Comparison of ENCODE assay signal across 8 mouse cellular contexts in the genomic region with DNA sequence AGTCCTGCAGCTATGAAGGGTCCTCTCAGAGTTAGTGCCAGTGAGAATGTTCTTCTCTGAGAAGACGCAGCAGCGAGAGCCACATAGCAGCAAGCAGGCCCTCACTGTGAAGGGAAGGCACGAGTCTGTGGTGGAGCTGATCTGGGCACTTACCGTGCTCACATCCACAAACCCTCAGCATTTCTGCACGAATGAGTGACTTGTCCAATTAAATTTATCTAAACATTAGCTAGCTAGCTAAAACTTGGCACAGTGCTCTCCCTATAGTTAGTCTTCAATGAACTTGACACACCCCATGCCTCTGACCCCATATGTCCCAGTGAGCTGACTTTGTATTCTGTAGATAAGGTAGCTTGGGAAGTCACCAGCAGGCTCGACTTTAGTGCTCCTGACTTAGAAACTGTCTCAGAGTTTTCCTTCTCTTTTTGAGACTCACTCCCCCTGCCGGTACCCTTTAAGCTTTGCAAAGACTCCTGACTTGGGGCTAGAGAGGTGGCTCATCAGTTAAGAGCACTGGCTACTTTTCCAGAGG. TPM values are rescaled to one million over a fixed set of nuclear protein-coding genes. Genes with fewer than 3 reads are reported as not detected.
DNase-seq lines count a peak whose midpoint lies in the region; ATAC-seq and TF ChIP-seq lines count a peak whose summit lies in the region.

No protein-coding gene starts in this region.

- in situ Hi-C loops in Patski (cut with MboI; ENCODE audit: low pct_unique_long_range_greater_than_20kb): loop anchor here (5.0 to 25.0 kb wide), 3 partner anchors 96 to 1321 kb away; a partner anchor contains a TSS

- peaks cover 0 to 5% of the 10 kb centered on the region in 2 experiments; a peak in 1 of 4 replicates for H3K4me1 ChIP-seq in MEL (ENCODE audit: control insufficient read depth in 1 of 2, insufficient read depth in 2 of 2, low read length in 2 of 2)
- H3K4me1 ChIP-seq in intestine, embryonic 15.5 days (replicated peaks): peaks cover 18% of the 10 kb centered on the region; the same call in 1 of the 2 replicates
- peaks cover 4% of the 10 kb centered on the region for H3K4me1 ChIP-seq in liver, embryonic 16.5 days (ENCODE audit: control insufficient read depth, low read depth, low read length)
- H3K4me1 ChIP-seq in hindbrain, embryonic 11.5 days (replicated peaks; ENCODE audit: control insufficient read depth, insufficient read depth, low read length): no peaks in the 10 kb centered on the region

- WGBS in intestine, embryonic 15.5 days: 46% methylated on average over 7 of the region's 7 CpGs
- WGBS in liver, embryonic 16.5 days (ENCODE audit: insufficient replicate concordance): 57% methylated on average over 7 of the region's 7 CpGs
- WGBS in hindbrain, embryonic 11.5 days: 85% methylated on average over 7 of the region's 7 CpGs

- H3K9me3 ChIP-seq in MEL (replicated peaks; ENCODE audit: insufficient read depth, low read length): no peaks in the 10 kb centered on the region
- H3K9me3 ChIP-seq in intestine, embryonic 15.5 days: no peaks in the 10 kb centered on the region
- H3K9me3 ChIP-seq in liver, embryonic 16.5 days (replicated peaks; ENCODE audit: control insufficient read depth, low read length): no peaks in the 10 kb centered on the region
- no peaks in the 10 kb centered on the region for H3K9me3 ChIP-seq in hindbrain, embryonic 11.5 days (ENCODE audit: control insufficient read depth, low read length)

- no peak overlapping the region for H3K4me2 ChIP-seq in intestine, embryonic 15.5 days (replicated peaks)
- no peak overlapping the region for H3K4me2 ChIP-seq in liver, embryonic 16.5 days (ENCODE audit: low read depth, low read length)
- no peak overlapping the region for H3K4me2 ChIP-seq in hindbrain, embryonic 11.5 days (replicated peaks; ENCODE audit: low read depth, low read length)

- peak; percentile 60 for ATAC-seq in Patski
- ATAC-seq in intestine, embryonic 15.5 days: peak; percentile 66
- ATAC-seq in liver, embryonic 16.5 days (ENCODE audit: low read depth): peak; percentile 41
- ATAC-seq in granulocyte monocyte progenitor cell, adult 5-6 weeks (replicated peaks; ENCODE audit: poor library complexity, severe bottlenecking): no peak
- no peak for ATAC-seq in hindbrain, embryonic 11.5 days (ENCODE audit: low FRiP score)

- TF ChIP-seq CTCF in MEL (IDR thresholded peaks at IDR 0.05 in 2 of 3, conservative IDR thresholded peaks at IDR 0.05 in 1 of 3; ENCODE audit: control insufficient read depth in 1 of 3, insufficient read depth in 1 of 3, low read depth in 2 of 3, low read length in 3 of 3, poor library complexity in 1 of 3, severe bottlenecking in 1 of 3): peak; percentile 18 to 58 (median 19); a peak in 3 of 6 replicates
- peak; percentile 62 for TF ChIP-seq CTCF in Patski (IDR thresholded peaks at IDR 0.05)

- H3K9ac ChIP-seq in MEL (ENCODE audit: control insufficient read depth, low read depth, low read length, poor library complexity, severe bottlenecking): no peak overlapping the region
- no peak overlapping the region for H3K9ac ChIP-seq in intestine, embryonic 15.5 days
- no peak overlapping the region for H3K9ac ChIP-seq in liver, embryonic 16.5 days (ENCODE audit: low read depth, low read length)
- no peak overlapping the region for H3K9ac ChIP-seq in hindbrain, embryonic 11.5 days (ENCODE audit: low read depth, low read length)

- no peak overlapping the region; the same call in 1 of the 2 replicates for H3K27ac ChIP-seq in MEL (ENCODE audit: control insufficient read depth, low read depth, low read length)
- no peak overlapping the region for H3K27ac ChIP-seq in intestine, embryonic 15.5 days
- no peak overlapping the region for H3K27ac ChIP-seq in liver, embryonic 16.5 days (ENCODE audit: low read length)
- no peak overlapping the region for H3K27ac ChIP-seq in hindbrain, embryonic 11.5 days (ENCODE audit: low read depth, low read length)

- POLR2A ChIA-PET in Patski (lab: Charles Lee): interaction anchor here (1.1 kb wide), 1 partner anchor 98 kb away, joined by 3 read pairs; no protein-coding TSS in a partner anchor

- no peak; the same call in none of the 2 replicates for TF ChIP-seq RAD21 in MEL (IDR thresholded peaks at IDR 0.05; ENCODE audit: low read depth, low read length)

- CTCF ChIA-PET in Patski (lab: Charles Lee): interaction anchor here (0.8 to 7.7 kb wide), 9 partner anchors 12 to 451 kb away, joined by 3 to 113 read pairs (median 6); no protein-coding TSS in a partner anchor

- no peaks in the 10 kb centered on the region for H3K27me3 ChIP-seq in MEL (ENCODE audit: control insufficient read depth in 1 of 2, insufficient read depth in 2 of 2, low read length in 2 of 2)
- H3K27me3 ChIP-seq in Patski: no peaks in the 10 kb centered on the region
- no peaks in the 10 kb centered on the region for H3K27me3 ChIP-seq in intestine, embryonic 15.5 days (replicated peaks)
- H3K27me3 ChIP-seq in liver, embryonic 16.5 days (ENCODE audit: control insufficient read depth, insufficient read depth, low read depth, low read length): no peaks in the 10 kb centered on the region
- no peaks in the 10 kb centered on the region for H3K27me3 ChIP-seq in hindbrain, embryonic 11.5 days (ENCODE audit: control insufficient read depth, insufficient read depth, low read length)

- H3K4me3 ChIP-seq in MEL (ENCODE audit: control insufficient read depth in 1 of 2, insufficient read depth in 1 of 2, low read depth in 2 of 2, low read length in 2 of 2): peak overlapping the region in 1 of 2 experiments; percentile 19; a peak in 1 of 4 replicates
- no peak overlapping the region for H3K4me3 ChIP-seq in intestine, embryonic 15.5 days (replicated peaks)
- H3K4me3 ChIP-seq in liver, embryonic 16.5 days (ENCODE audit: low read depth, low read length): no peak overlapping the region
- H3K4me3 ChIP-seq in hindbrain, embryonic 11.5 days (ENCODE audit: low read depth, low read length): no peak overlapping the region

- peaks cover 0 to 2% of the 10 kb centered on the region in 2 experiments; a peak in 2 of 4 replicates for H3K36me3 ChIP-seq in MEL (ENCODE audit: control insufficient read depth in 1 of 2, insufficient read depth in 2 of 2, low read length in 2 of 2)
- H3K36me3 ChIP-seq in intestine, embryonic 15.5 days: no peaks in the 10 kb centered on the region
- no peaks in the 10 kb centered on the region for H3K36me3 ChIP-seq in liver, embryonic 16.5 days (ENCODE audit: control insufficient read depth, insufficient read depth)
- no peaks in the 10 kb centered on the region for H3K36me3 ChIP-seq in hindbrain, embryonic 11.5 days (ENCODE audit: control insufficient read depth, insufficient read depth, low read length)

- no peaks in the 10 kb centered on the region for H3K79me2 ChIP-seq in MEL (ENCODE audit: control insufficient read depth, insufficient read depth, low read length, poor library complexity)

- DNase-seq in MEL (ENCODE audit: low read depth, low spot score): peak; percentile 83
- DNase-seq in Patski (ENCODE audit: low read depth, low spot score): no peak
- no peak for DNase-seq in right cerebral cortex, postnatal 14 days
- DNase-seq in cerebellum, postnatal 4 days (ENCODE audit: low spot score in 2 of 2): no peak
- no peak for DNase-seq in hindbrain, embryonic 11.5 days (ENCODE audit: low spot score)

- TF ChIP-seq POLR2A in MEL (IDR thresholded peaks at IDR 0.05; ENCODE audit: control insufficient read depth in 1 of 2, insufficient read depth in 1 of 2, low read depth in 1 of 2, low read length in 2 of 2, poor library complexity in 1 of 2): no peak

- no peak for TF ChIP-seq EP300 in MEL (IDR thresholded peaks at IDR 0.05; ENCODE audit: low read depth in 1 of 2, low read length in 2 of 2)

TF ChIP-seq in MEL, 35 proteins besides CTCF, POLR2A, EP300 and RAD21 (continues in another document):
- TF ChIP-seq ZC3H11A (IDR thresholded peaks at IDR 0.05; ENCODE audit: low read depth, low read length): peak; percentile 25; the same call in 1 of the 2 replicates
- peak; percentile 51 for TF ChIP-seq SMC3 (IDR thresholded peaks at IDR 0.05; ENCODE audit: low read depth, low read length)
- no peak for TF ChIP-seq USF2 (IDR thresholded peaks at IDR 0.05; ENCODE audit: borderline replicate concordance in 1 of 2, insufficient read depth in 1 of 2, low read depth in 1 of 2, low read length in 2 of 2)

RNA-seq across cellular contexts. Expression of a gene that starts 39.7 kb away (rescaled TPM):
- total RNA-seq in MEL (2012; rRNA removed): not detected in 2 replicates
- polyA plus RNA-seq in MEL (2012; ENCODE audit: insufficient read depth in 1 of 2, insufficient read length in 2 of 2, low read depth in 1 of 2, low replicate concordance in 2 of 2, missing spikeins in 1 of 2) (not detected), Patski (2021) (not detected)
- not detected in 2 replicates for polyA plus RNA-seq in intestine, embryonic 15.5 days (2015; fragmentation: Nextera tagmentation; extraction: Ambion mirVana)
- polyA plus RNA-seq in liver, embryonic 16.5 days (2015; fragmentation: Nextera tagmentation; extraction: Ambion mirVana): not detected in 2 replicates
- total RNA-seq in granulocyte monocyte progenitor cell, adult 5-6 weeks (2014; fragmentation: Nextera tagmentation): 0.49 TPM in 1 of 2 replicates, not detected in the other
- total RNA-seq in granulocyte monocyte progenitor cell, adult 5-6 weeks (2017): not detected in 2 replicates
- not detected in 2 replicates for polyA plus RNA-seq in hindbrain, embryonic 11.5 days (2014; fragmentation: Nextera tagmentation; extraction: Ambion mirVana)

RNA-seq across cellular contexts. Expression of a gene that starts 57.9 kb away (rescaled TPM):
- total RNA-seq in MEL (2012; rRNA removed): 1.2 and 1.7 TPM in 2 replicates
- polyA plus RNA-seq in MEL (2012; ENCODE audit: insufficient read depth in 1 of 2, insufficient read length in 2 of 2, low read depth in 1 of 2, low replicate concordance in 2 of 2, missing spikeins in 1 of 2): 1 to 10 TPM in 1 of 2 experiments, not detected in 1; 1.6 TPM
- polyA plus RNA-seq in Patski (2021): 7.2 TPM
- 20.0 and 21.7 TPM in 2 replicates for polyA plus RNA-seq in intestine, embryonic 15.5 days (2015; fragmentation: Nextera tagmentation; extraction: Ambion mirVana)
- polyA plus RNA-seq in liver, embryonic 16.5 days (2015; fragmentation: Nextera tagmentation; extraction: Ambion mirVana): 2.8 and 3.1 TPM in 2 replicates
- 6.5 and 8.3 TPM in 2 replicates for total RNA-seq in granulocyte monocyte progenitor cell, adult 5-6 weeks (2014; fragmentation: Nextera tagmentation)
- total RNA-seq in granulocyte monocyte progenitor cell, adult 5-6 weeks (2017): 12.2 and 14.5 TPM in 2 replicates
- 4.2 and 4.7 TPM in 2 replicates for polyA plus RNA-seq in hindbrain, embryonic 11.5 days (2014; fragmentation: Nextera tagmentation; extraction: Ambion mirVana)

RNA-seq across cellular contexts. Expression of a gene that starts 59.0 kb away (rescaled TPM):
- total RNA-seq in MEL (2012; rRNA removed): 3.3 and 5.5 TPM in 2 replicates
- polyA plus RNA-seq in MEL (2012; ENCODE audit: insufficient read depth in 1 of 2, insufficient read length in 2 of 2, low read depth in 1 of 2, low replicate concordance in 2 of 2, missing spikeins in 1 of 2) (10 to 100 TPM in 1 of 2 experiments, not detected in 1; 15.3 TPM), Patski (2021) (10.5 TPM)
- polyA plus RNA-seq in intestine, embryonic 15.5 days (2015; fragmentation: Nextera tagmentation; extraction: Ambion mirVana): 21.2 and 23.3 TPM in 2 replicates
- polyA plus RNA-seq in liver, embryonic 16.5 days (2015; fragmentation: Nextera tagmentation; extraction: Ambion mirVana): 4.9 and 6.8 TPM in 2 replicates
- total RNA-seq in granulocyte monocyte progenitor cell, adult 5-6 weeks (2014; fragmentation: Nextera tagmentation): 42.6 and 55.4 TPM in 2 replicates
- 13.4 and 14.6 TPM in 2 replicates for total RNA-seq in granulocyte monocyte progenitor cell, adult 5-6 weeks (2017)
- polyA plus RNA-seq in hindbrain, embryonic 11.5 days (2014; fragmentation: Nextera tagmentation; extraction: Ambion mirVana): 26.5 and 34.1 TPM in 2 replicates

Comparison
In these comparisons a context has a peak if more than half of its experiments do, and no peak if none do; other contexts are left out.
1. ATAC-seq: peak in Patski (single experiment), intestine, embryonic 15.5 days (single experiment) and liver, embryonic 16.5 days (single experiment); none in granulocyte monocyte progenitor cell, adult 5-6 weeks (single experiment) and hindbrain, embryonic 11.5 days (single experiment).